Mouse (Mus musculus): Measurements from ENCODE around the gene Hdac11. TPM values are rescaled to one million over a fixed set of nuclear protein-coding genes. Genes with fewer than 3 reads are reported as not detected.
A peak's percentile ranks its signal among the peaks of the same experiment; 100 is the strongest.

Hdac11 gene
- polyA plus RNA-seq, 1 experiment from 2014 or later: 15.3 TPM

- Histone ChIP-seq H3K27ac (peak overlapping the region; percentile 95), H3K4me2 (no peak overlapping the region), H3K9ac (no peak overlapping the region), H3K9me3 (replicated peaks) (no peaks in the 10 kb centered on the region), H3K36me3 (ENCODE audit: poor library complexity, severe bottlenecking) (no peaks in the 10 kb centered on the region), H3K4me1 (peaks cover 26% of the 10 kb centered on the region), H3K4me3 (no peak overlapping the region), H3K27me3 (no peaks in the 10 kb centered on the region)
- WGBS: 70% methylated on average over 5 of the region's 5 CpGs
- no peak for ATAC-seq
Measured at GRCm38 (mm10) chr6:91145572-91145971, 10.9 kb upstream of the Hdac11 start.

- Histone ChIP-seq H3K4me1 (peaks cover 26% of the 10 kb centered on the region), H3K9me3 (replicated peaks) (no peaks in the 10 kb centered on the region), H3K4me3 (no peak overlapping the region), H3K4me2 (peak overlapping the region; percentile 7; the same call in 1 of the 2 replicates), H3K27ac (peak overlapping the region; percentile 95), H3K27me3 (no peaks in the 10 kb centered on the region), H3K9ac (0 out of 2 replicates have a peak overlapping the region, but pooled peaks have one; percentile 26), H3K36me3 (ENCODE audit: poor library complexity, severe bottlenecking) (no peaks in the 10 kb centered on the region)
- 14% methylated on average over 5 of the region's 5 CpGs for WGBS
- ATAC-seq: peak; percentile 88
Measured at GRCm38 (mm10) chr6:91146443-91147151, 9.9 kb upstream of the Hdac11 start.

- Histone ChIP-seq H3K9me3 (replicated peaks) (no peaks in the 10 kb centered on the region), H3K27me3 (no peaks in the 10 kb centered on the region), H3K36me3 (ENCODE audit: poor library complexity, severe bottlenecking) (no peaks in the 10 kb centered on the region), H3K4me3 (no peak overlapping the region), H3K9ac (0 out of 2 replicates have a peak overlapping the region, but pooled peaks have one; percentile 26), H3K27ac (peak overlapping the region; percentile 95), H3K4me1 (peaks cover 27% of the 10 kb centered on the region), H3K4me2 (peak overlapping the region; percentile 7; the same call in 1 of the 2 replicates)
- peak; percentile 83 for ATAC-seq
- WGBS: 79% methylated on average over 2 of the region's 2 CpGs
Measured at GRCm38 (mm10) chr6:91147152-91147770, 9.2 kb upstream of the Hdac11 start.

- peak overlapping the region; percentile 47 for H3K9ac ChIP-seq
- no peak for ATAC-seq
- 39% methylated on average over 7 of the region's 7 CpGs for WGBS
Measured at GRCm38 (mm10) chr6:91152892-91153548, 3.4 kb upstream of the Hdac11 start.

GRCm38 (mm10) chr6:91153549-91154064 lies 2.9 kb upstream of the Hdac11 start:
- Histone ChIP-seq H3K4me2 (peak overlapping the region; percentile 60), H3K27ac (peak overlapping the region; percentile 82), H3K4me1 (peaks cover 61% of the 10 kb centered on the region), H3K36me3 (ENCODE audit: poor library complexity, severe bottlenecking) (no peaks in the 10 kb centered on the region), H3K4me3 (peak overlapping the region; percentile 29), H3K9me3 (replicated peaks) (no peaks in the 10 kb centered on the region), H3K27me3 (no peaks in the 10 kb centered on the region), H3K9ac (peak overlapping the region; percentile 47)
- 0% methylated on average over 10 of the region's 10 CpGs for WGBS
- peak; percentile 75 for ATAC-seq

More at GRCm38 (mm10) chr6:91152892-91153548, 3.4 kb upstream of the Hdac11 start:
- H3K27ac ChIP-seq: peak overlapping the region; percentile 82
- peak overlapping the region; percentile 60 for H3K4me2 ChIP-seq
- H3K4me3 ChIP-seq: no peak overlapping the region
- H3K27me3 ChIP-seq: no peaks in the 10 kb centered on the region
- H3K4me1 ChIP-seq: peaks cover 55% of the 10 kb centered on the region
- no peaks in the 10 kb centered on the region for H3K36me3 ChIP-seq (ENCODE audit: poor library complexity, severe bottlenecking)
- no peaks in the 10 kb centered on the region for H3K9me3 ChIP-seq (replicated peaks)

GRCm38 (mm10) chr6:91154685-91155084 lies 1.8 kb upstream of the Hdac11 start:
- Histone ChIP-seq H3K4me3 (no peak overlapping the region), H3K9me3 (replicated peaks) (no peaks in the 10 kb centered on the region), H3K27ac (peak overlapping the region; percentile 82), H3K9ac (no peak overlapping the region), H3K4me1 (peaks cover 71% of the 10 kb centered on the region), H3K4me2 (no peak overlapping the region), H3K36me3 (ENCODE audit: poor library complexity, severe bottlenecking) (no peaks in the 10 kb centered on the region), H3K27me3 (no peaks in the 10 kb centered on the region)
- ATAC-seq: no peak
- WGBS: 65% methylated on average over 4 of the region's 4 CpGs

- WGBS: 79% methylated on average over 3 of the region's 3 CpGs
Measured at GRCm38 (mm10) chr6:91155286-91155685, 1.2 kb upstream of the Hdac11 start.

GRCm38 (mm10) chr6:91156062-91156461 lies 403 bp upstream of the Hdac11 start:
- H3K27ac ChIP-seq: peak overlapping the region; percentile 74
- H3K9me3 ChIP-seq (replicated peaks): no peaks in the 10 kb centered on the region
- peak overlapping the region; percentile 70 for H3K4me3 ChIP-seq
- H3K9ac ChIP-seq: 0 out of 2 replicates have a peak overlapping the region, but pooled peaks have one; percentile 74
- no peak for ATAC-seq
- WGBS: 20% methylated on average over 4 of the region's 4 CpGs
- no peaks in the 10 kb centered on the region for H3K36me3 ChIP-seq (ENCODE audit: poor library complexity, severe bottlenecking)
- H3K4me2 ChIP-seq: peak overlapping the region; percentile 79
- H3K4me1 ChIP-seq: peaks cover 84% of the 10 kb centered on the region
- H3K27me3 ChIP-seq: no peaks in the 10 kb centered on the region

More at GRCm38 (mm10) chr6:91155286-91155685, 1.2 kb upstream of the Hdac11 start:
- Histone ChIP-seq H3K27ac (no peak overlapping the region), H3K9ac (no peak overlapping the region), H3K9me3 (replicated peaks) (no peaks in the 10 kb centered on the region), H3K4me3 (no peak overlapping the region), H3K27me3 (no peaks in the 10 kb centered on the region), H3K4me2 (no peak overlapping the region), H3K4me1 (peaks cover 77% of the 10 kb centered on the region), H3K36me3 (ENCODE audit: poor library complexity, severe bottlenecking) (no peaks in the 10 kb centered on the region)
- no peak for ATAC-seq

GRCm38 (mm10) chr6:91157237-91157570 lies 739 bp downstream of the Hdac11 start:
- Histone ChIP-seq H3K27ac (peak overlapping the region; percentile 74), H3K4me1 (peaks cover 93% of the 10 kb centered on the region), H3K27me3 (no peaks in the 10 kb centered on the region), H3K9ac (peak overlapping the region; percentile 74), H3K36me3 (ENCODE audit: poor library complexity, severe bottlenecking) (no peaks in the 10 kb centered on the region), H3K9me3 (replicated peaks) (no peaks in the 10 kb centered on the region), H3K4me3 (peak overlapping the region; percentile 70), H3K4me2 (peak overlapping the region; percentile 79)
- WGBS: 52% methylated on average over 6 of the region's 6 CpGs
- no peak for ATAC-seq

GRCm38 (mm10) chr6:91159047-91159446 lies 2.6 kb downstream of the Hdac11 start:
- 0 out of 2 replicates have a peak, but pooled peaks cover 5% of the 10 kb centered on the region for H3K36me3 ChIP-seq (ENCODE audit: poor library complexity, severe bottlenecking)
- no peaks in the 10 kb centered on the region for H3K27me3 ChIP-seq
- no peak for ATAC-seq
- H3K9ac ChIP-seq: peak overlapping the region; percentile 30; the same call in 1 of the 2 replicates
- no peaks in the 10 kb centered on the region for H3K9me3 ChIP-seq (replicated peaks)
- no peak overlapping the region; the same call in 1 of the 2 replicates for H3K27ac ChIP-seq
- peaks cover 74% of the 10 kb centered on the region for H3K4me1 ChIP-seq
- WGBS: 86% methylated on average over 9 of the region's 9 CpGs
- peak overlapping the region; percentile 9; the same call in 1 of the 2 replicates for H3K4me3 ChIP-seq
- H3K4me2 ChIP-seq: peak overlapping the region; percentile 41

- no peak overlapping the region for H3K4me3 ChIP-seq
- peaks cover 61% of the 10 kb centered on the region for H3K4me1 ChIP-seq
- H3K4me2 ChIP-seq: no peak overlapping the region
- peak overlapping the region; percentile 65 for H3K27ac ChIP-seq
- H3K9me3 ChIP-seq (replicated peaks): no peaks in the 10 kb centered on the region
- H3K27me3 ChIP-seq: no peaks in the 10 kb centered on the region
- no peak for ATAC-seq
- 0 out of 2 replicates have a peak overlapping the region, but pooled peaks have one; percentile 30 for H3K9ac ChIP-seq
- 0 out of 2 replicates have a peak, but pooled peaks cover 5% of the 10 kb centered on the region for H3K36me3 ChIP-seq (ENCODE audit: poor library complexity, severe bottlenecking)
- 47% methylated on average over 3 of the region's 3 CpGs for WGBS
Measured at GRCm38 (mm10) chr6:91160399-91160798, 3.9 kb downstream of the Hdac11 start.
